ENCODE assay signal across 25 mouse cellular contexts in genomic region chr1:87164796-87165184, GRCm38 (mm10). TPM values are rescaled to one million over a fixed set of nuclear protein-coding genes. Genes with fewer than 3 reads are reported as not detected.
DNase-seq lines count a peak whose midpoint lies in the region; ATAC-seq and TF ChIP-seq lines count a peak whose summit lies in the region.
"Had no signal": no experiment of that assay in that cellular context is flagged by ENCODE, and none has a peak within 500 bp of the region (broad histone marks: within the 10 kb centered on the region; RNA-seq: fewer than 3 reads in every experiment).

No protein-coding gene starts in this region.

- H3K4me3 ChIP-seq in midbrain, embryonic 12.5 days, result no peak overlapping the region
- no peak overlapping the region for H3K4me3 ChIP-seq in midbrain, postnatal 0 days (ENCODE audit: low read depth, low read length)
- no peak overlapping the region for H3K4me3 ChIP-seq in forebrain, embryonic 12.5 days (replicated peaks)
- H3K4me3 ChIP-seq in forebrain, postnatal 0 days (ENCODE audit: low read depth, low read length), result no peak overlapping the region
- H3K4me3 ChIP-seq in midbrain, embryonic 15.5 days, result no peak overlapping the region
- H3K4me3 ChIP-seq: heart, embryonic 10.5 days; limb, embryonic 12.5 days; stomach, embryonic 15.5 days had no signal

- 0 out of 2 replicates have a peak, but pooled peaks have one; percentile 8 for ATAC-seq in midbrain, embryonic 12.5 days (ENCODE audit: low FRiP score, low read depth)
- no peak for ATAC-seq in midbrain, postnatal 0 days (ENCODE audit: low FRiP score)
- ATAC-seq in forebrain, embryonic 12.5 days (ENCODE audit: low FRiP score), result peak; percentile 48; the same call in 1 of the 2 replicates
- ATAC-seq in forebrain, postnatal 0 days, result peak; percentile 14; the same call in 1 of the 2 replicates
- ATAC-seq in midbrain, embryonic 15.5 days (replicated peaks), result 0 out of 2 replicates have a peak, but pooled peaks have one; percentile 10
- ATAC-seq: liver, postnatal 0 days; lung, postnatal 0 days had no signal

- H3K27me3 ChIP-seq in midbrain, embryonic 12.5 days, result peaks cover 32% of the 10 kb centered on the region; the same call in 1 of the 2 replicates
- H3K27me3 ChIP-seq in midbrain, postnatal 0 days (ENCODE audit: insufficient read depth, low read length), result 0 out of 2 replicates have a peak, but pooled peaks cover 3% of the 10 kb centered on the region
- peaks cover 42% of the 10 kb centered on the region for H3K27me3 ChIP-seq in forebrain, embryonic 12.5 days
- H3K27me3 ChIP-seq in forebrain, postnatal 0 days (ENCODE audit: insufficient read depth, low read length), result no peaks in the 10 kb centered on the region
- no peaks in the 10 kb centered on the region for H3K27me3 ChIP-seq in midbrain, embryonic 15.5 days (replicated peaks)

- WGBS in midbrain, embryonic 12.5 days, result 54% methylated on average over 9 of the region's 9 CpGs
- 53% methylated on average over 9 of the region's 9 CpGs for WGBS in midbrain, postnatal 0 days
- 43% methylated on average over 9 of the region's 9 CpGs for WGBS in forebrain, embryonic 12.5 days
- 26% methylated on average over 9 of the region's 9 CpGs for WGBS in forebrain, postnatal 0 days
- WGBS in midbrain, embryonic 15.5 days, result 50% methylated on average over 9 of the region's 9 CpGs

- H3K4me1 ChIP-seq in midbrain, embryonic 12.5 days, result peaks cover 23% of the 10 kb centered on the region
- H3K4me1 ChIP-seq in midbrain, postnatal 0 days (ENCODE audit: insufficient read depth, low read length), result no peaks in the 10 kb centered on the region; the same call in 1 of the 2 replicates
- H3K4me1 ChIP-seq in forebrain, embryonic 12.5 days, result peaks cover 26% of the 10 kb centered on the region
- peaks cover 3% of the 10 kb centered on the region; the same call in 1 of the 2 replicates for H3K4me1 ChIP-seq in forebrain, postnatal 0 days (ENCODE audit: insufficient read depth)
- peaks cover 21% of the 10 kb centered on the region for H3K4me1 ChIP-seq in midbrain, embryonic 15.5 days
- H3K4me1 ChIP-seq: stomach, embryonic 15.5 days had no signal

- no peak overlapping the region for H3K4me2 ChIP-seq in midbrain, embryonic 12.5 days (replicated peaks)
- H3K4me2 ChIP-seq in midbrain, postnatal 0 days (ENCODE audit: low read depth, low read length, poor library complexity, severe bottlenecking), result no peak overlapping the region
- H3K4me2 ChIP-seq in forebrain, embryonic 12.5 days, result no peak overlapping the region
- H3K4me2 ChIP-seq in forebrain, postnatal 0 days (ENCODE audit: low read depth), result no peak overlapping the region
- no peak overlapping the region for H3K4me2 ChIP-seq in midbrain, embryonic 15.5 days
- H3K4me2 ChIP-seq: limb, embryonic 12.5 days; liver, embryonic 11.5 days; stomach, embryonic 15.5 days had no signal

- TF ChIP-seq CTCF in midbrain, postnatal 0 days (IDR thresholded peaks at IDR 0.05), result no peak
- TF ChIP-seq CTCF in forebrain, postnatal 0 days (IDR thresholded peaks at IDR 0.05; ENCODE audit: low read depth), result no peak

- no peaks in the 10 kb centered on the region for H3K36me3 ChIP-seq in midbrain, embryonic 12.5 days
- no peaks in the 10 kb centered on the region for H3K36me3 ChIP-seq in midbrain, postnatal 0 days (ENCODE audit: insufficient read depth, low read length)
- no peaks in the 10 kb centered on the region for H3K36me3 ChIP-seq in forebrain, embryonic 12.5 days (replicated peaks)
- H3K36me3 ChIP-seq in forebrain, postnatal 0 days (ENCODE audit: insufficient read depth), result no peaks in the 10 kb centered on the region
- no peaks in the 10 kb centered on the region for H3K36me3 ChIP-seq in midbrain, embryonic 15.5 days (replicated peaks)
- H3K36me3 ChIP-seq: heart, embryonic 10.5 days; limb, embryonic 12.5 days; stomach, embryonic 15.5 days had no signal

- no peak for DNase-seq in midbrain, postnatal 0 days (ENCODE audit: low spot score)
- no peak for DNase-seq in forebrain, postnatal 0 days
- no peak for DNase-seq in left cerebral cortex, postnatal 25 days (ENCODE audit: low spot score in 2 of 2)
- no peak for DNase-seq in layer of hippocampus, adult 9-10 months (ENCODE audit: low spot score)
- DNase-seq: adrenal gland, postnatal 25 days; cerebellum, adult 9-10 months; gastrocnemius, postnatal 10 days; heart, postnatal 4 days; kidney, adult 2 months; liver, postnatal 0 days; right cerebral cortex, adult 18-20 months had no signal

- intact Hi-C loops in left cerebral cortex, postnatal 25 days (cut with DNase I), result no loop called here

- 0 out of 2 replicates have a peak overlapping the region, but pooled peaks have one; percentile 12 for H3K27ac ChIP-seq in midbrain, embryonic 12.5 days (replicated peaks)
- no peak overlapping the region for H3K27ac ChIP-seq in midbrain, postnatal 0 days (ENCODE audit: low read depth, low read length)
- peak overlapping the region; percentile 44 for H3K27ac ChIP-seq in forebrain, embryonic 12.5 days
- no peak overlapping the region for H3K27ac ChIP-seq in forebrain, postnatal 0 days (ENCODE audit: low read depth, low read length)
- H3K27ac ChIP-seq in midbrain, embryonic 15.5 days, result no peak overlapping the region
- H3K27ac ChIP-seq: heart, embryonic 10.5 days; kidney, postnatal 0 days; limb, embryonic 12.5 days; stomach, embryonic 15.5 days had no signal

- H3K9me3 ChIP-seq in midbrain, embryonic 12.5 days, result no peaks in the 10 kb centered on the region
- no peaks in the 10 kb centered on the region for H3K9me3 ChIP-seq in midbrain, postnatal 0 days (ENCODE audit: low read length)
- no peaks in the 10 kb centered on the region for H3K9me3 ChIP-seq in forebrain, embryonic 12.5 days
- no peaks in the 10 kb centered on the region for H3K9me3 ChIP-seq in forebrain, postnatal 0 days (ENCODE audit: low read length)
- no peaks in the 10 kb centered on the region for H3K9me3 ChIP-seq in midbrain, embryonic 15.5 days
- H3K9me3 ChIP-seq: heart, embryonic 10.5 days; limb, embryonic 12.5 days; stomach, embryonic 15.5 days had no signal

- no peak overlapping the region for H3K9ac ChIP-seq in midbrain, embryonic 12.5 days (replicated peaks)
- H3K9ac ChIP-seq in midbrain, postnatal 0 days (replicated peaks; ENCODE audit: low read length, poor library complexity, severe bottlenecking), result no peak overlapping the region
- no peak overlapping the region for H3K9ac ChIP-seq in forebrain, embryonic 12.5 days
- H3K9ac ChIP-seq in forebrain, postnatal 0 days, result no peak overlapping the region
- no peak overlapping the region for H3K9ac ChIP-seq in midbrain, embryonic 15.5 days
- H3K9ac ChIP-seq: limb, embryonic 12.5 days; liver, postnatal 0 days; stomach, embryonic 15.5 days had no signal

RNA-seq across cellular contexts. Expression of gene Ecel1, which starts 8.5 kb away (rescaled TPM):
- 7.5 and 8.8 TPM in 2 replicates for polyA plus RNA-seq in midbrain, embryonic 12.5 days (2016; fragmentation: Nextera tagmentation; extraction: Ambion mirVana)
- total RNA-seq in midbrain, postnatal 0 days (2014; rRNA removed), result 15.8 and 16.2 TPM in 2 replicates
- polyA plus RNA-seq in midbrain, postnatal 0 days (2015; fragmentation: Nextera tagmentation; extraction: Ambion mirVana), result 16.7 and 18.9 TPM in 2 replicates
- polyA plus RNA-seq in forebrain, embryonic 12.5 days (2016; fragmentation: Nextera tagmentation; extraction: Ambion mirVana), result 18.3 and 23.2 TPM in 2 replicates
- total RNA-seq in forebrain, postnatal 0 days (2014; rRNA removed), result 19.1 and 36.1 TPM in 2 replicates
- polyA plus RNA-seq in forebrain, postnatal 0 days (2015; fragmentation: Nextera tagmentation; extraction: Ambion mirVana), result 17.8 and 28.5 TPM in 2 replicates
- polyA plus RNA-seq in midbrain, embryonic 15.5 days (2015; fragmentation: Nextera tagmentation; extraction: Ambion mirVana), result 22.3 and 23.3 TPM in 2 replicates
- total RNA-seq in left cerebral cortex, postnatal 25 days (2021), result 10 to 100 TPM in 1 of 2 experiments, 1 to 10 TPM in 1; 6.6 to 14.8 TPM
- total RNA-seq: granulocyte monocyte progenitor cell, adult 5-6 weeks had no signal

RNA-seq across cellular contexts. Expression of gene Prss56, which starts 18.3 kb away (rescaled TPM):
- 0.08 and 0.17 TPM in 2 replicates for polyA plus RNA-seq in midbrain, embryonic 12.5 days (2016; fragmentation: Nextera tagmentation; extraction: Ambion mirVana)
- 0.94 TPM in 1 of 2 replicates, not detected in the other for total RNA-seq in midbrain, postnatal 0 days (2014; rRNA removed)
- polyA plus RNA-seq in midbrain, postnatal 0 days (2015; fragmentation: Nextera tagmentation; extraction: Ambion mirVana), result 0.07 TPM in 1 of 2 replicates, not detected in the other
- polyA plus RNA-seq in forebrain, embryonic 12.5 days (2016; fragmentation: Nextera tagmentation; extraction: Ambion mirVana), result not detected in 2 replicates
- total RNA-seq in forebrain, postnatal 0 days (2014; rRNA removed), result 3.1 and 4.0 TPM in 2 replicates
- polyA plus RNA-seq in forebrain, postnatal 0 days (2015; fragmentation: Nextera tagmentation; extraction: Ambion mirVana), result 2.5 and 4.3 TPM in 2 replicates
- polyA plus RNA-seq in midbrain, embryonic 15.5 days (2015; fragmentation: Nextera tagmentation; extraction: Ambion mirVana), result 0.13 TPM in 1 of 2 replicates, not detected in the other
- 1 to 10 TPM; 2.1 to 2.4 TPM for total RNA-seq in left cerebral cortex, postnatal 25 days (2021)
- total RNA-seq: adrenal gland, postnatal 25 days; gastrocnemius, postnatal 10 days; granulocyte monocyte progenitor cell, adult 5-6 weeks; heart, postnatal 4 days had no signal
- polyA plus RNA-seq: heart, embryonic 10.5 days; heart, embryonic 16.5 days; intestine, embryonic 14.5 days; kidney, adult 2 months; limb, embryonic 12.5 days; liver, embryonic 11.5 days; liver, postnatal 0 days; lung, postnatal 0 days; stomach, embryonic 15.5 days had no signal

RNA-seq across cellular contexts. Expression of gene Chrnd, which starts 25.6 kb away (rescaled TPM):
- not detected in 2 replicates for polyA plus RNA-seq in midbrain, embryonic 12.5 days (2016; fragmentation: Nextera tagmentation; extraction: Ambion mirVana)
- total RNA-seq in midbrain, postnatal 0 days (2014; rRNA removed), result not detected in 2 replicates
- not detected in 2 replicates for polyA plus RNA-seq in midbrain, postnatal 0 days (2015; fragmentation: Nextera tagmentation; extraction: Ambion mirVana)
- polyA plus RNA-seq in forebrain, embryonic 12.5 days (2016; fragmentation: Nextera tagmentation; extraction: Ambion mirVana), result 0.10 TPM in 1 of 2 replicates, not detected in the other
- not detected in 2 replicates for total RNA-seq in forebrain, postnatal 0 days (2014; rRNA removed)
- not detected in 2 replicates for polyA plus RNA-seq in forebrain, postnatal 0 days (2015; fragmentation: Nextera tagmentation; extraction: Ambion mirVana)
- not detected in 2 replicates for polyA plus RNA-seq in midbrain, embryonic 15.5 days (2015; fragmentation: Nextera tagmentation; extraction: Ambion mirVana)
- not detected for total RNA-seq in left cerebral cortex, postnatal 25 days (2021)
- total RNA-seq: adrenal gland, postnatal 25 days; granulocyte monocyte progenitor cell, adult 5-6 weeks; heart, postnatal 4 days; layer of hippocampus, postnatal 25 days had no signal
- polyA plus RNA-seq: intestine, embryonic 14.5 days; kidney, adult 2 months; liver, embryonic 11.5 days; liver, postnatal 0 days; lung, postnatal 0 days had no signal

RNA-seq across cellular contexts. Expression of gene Chrng, which starts 39.7 kb away (rescaled TPM):
- polyA plus RNA-seq in midbrain, embryonic 12.5 days (2016; fragmentation: Nextera tagmentation; extraction: Ambion mirVana), result not detected in 2 replicates
- 0.49 TPM in 1 of 2 replicates, not detected in the other for total RNA-seq in midbrain, postnatal 0 days (2014; rRNA removed)
- not detected in 2 replicates for polyA plus RNA-seq in midbrain, postnatal 0 days (2015; fragmentation: Nextera tagmentation; extraction: Ambion mirVana)
- polyA plus RNA-seq in forebrain, embryonic 12.5 days (2016; fragmentation: Nextera tagmentation; extraction: Ambion mirVana), result not detected in 2 replicates
- total RNA-seq in forebrain, postnatal 0 days (2014; rRNA removed), result not detected in 2 replicates
- not detected in 2 replicates for polyA plus RNA-seq in forebrain, postnatal 0 days (2015; fragmentation: Nextera tagmentation; extraction: Ambion mirVana)
- not detected in 2 replicates for polyA plus RNA-seq in midbrain, embryonic 15.5 days (2015; fragmentation: Nextera tagmentation; extraction: Ambion mirVana)
- not detected for total RNA-seq in left cerebral cortex, postnatal 25 days (2021)
- total RNA-seq: adrenal gland, postnatal 25 days; layer of hippocampus, postnatal 25 days had no signal
- polyA plus RNA-seq: intestine, embryonic 14.5 days; kidney, adult 2 months; kidney, postnatal 0 days; liver, postnatal 0 days had no signal

RNA-seq across cellular contexts. Expression of gene Akp3, which starts 40.0 kb away (rescaled TPM):
- polyA plus RNA-seq in midbrain, embryonic 12.5 days (2016; fragmentation: Nextera tagmentation; extraction: Ambion mirVana), result not detected in 2 replicates
- 0.38 TPM in 1 of 2 replicates, not detected in the other for total RNA-seq in midbrain, postnatal 0 days (2014; rRNA removed)
- polyA plus RNA-seq in midbrain, postnatal 0 days (2015; fragmentation: Nextera tagmentation; extraction: Ambion mirVana), result not detected in 2 replicates
- polyA plus RNA-seq in forebrain, embryonic 12.5 days (2016; fragmentation: Nextera tagmentation; extraction: Ambion mirVana), result not detected in 2 replicates
- not detected in 2 replicates for total RNA-seq in forebrain, postnatal 0 days (2014; rRNA removed)
- not detected in 2 replicates for polyA plus RNA-seq in forebrain, postnatal 0 days (2015; fragmentation: Nextera tagmentation; extraction: Ambion mirVana)
- polyA plus RNA-seq in midbrain, embryonic 15.5 days (2015; fragmentation: Nextera tagmentation; extraction: Ambion mirVana), result not detected in 2 replicates
- not detected for total RNA-seq in left cerebral cortex, postnatal 25 days (2021)
- total RNA-seq: adrenal gland, postnatal 25 days; ES-E14; gastrocnemius, postnatal 10 days; granulocyte monocyte progenitor cell, adult 5-6 weeks; heart, postnatal 4 days; layer of hippocampus, postnatal 25 days had no signal
- polyA plus RNA-seq: heart, embryonic 10.5 days; heart, embryonic 16.5 days; intestine, embryonic 14.5 days; kidney, adult 2 months; kidney, postnatal 0 days; limb, embryonic 12.5 days; liver, embryonic 11.5 days; liver, postnatal 0 days; lung, postnatal 0 days; stomach, embryonic 15.5 days had no signal

Comparison
In these comparisons a context has a peak if more than half of its experiments do, and no peak if none do; other contexts are left out.
1. H3K27ac ChIP-seq: peak in midbrain, embryonic 12.5 days (single experiment) and forebrain, embryonic 12.5 days (single experiment); none in midbrain, postnatal 0 days (single experiment), forebrain, postnatal 0 days (single experiment) and midbrain, embryonic 15.5 days (single experiment).